Mouse (Mus musculus) left cerebral cortex, postnatal 14 days (tissue): Measurements from ENCODE around the gene Atp2b2. TPM values are rescaled to one million over a fixed set of nuclear protein-coding genes. Genes with fewer than 3 reads are reported as not detected.

Experiments
- DNase-seq, 2 experiments: peaks; one replicate each; pipeline ENCODE4 v3.0.0; 2021 to 2022; ENCODE audit warnings: low spot score in 2 of 2, mixed read lengths in 1 of 2
- intact Hi-C: fragments of 180-260 bp; cut with DNase I; formaldehyde crosslinking; loops from one replicate; pipeline ENCODE4 v1.15.1; 2025
- total RNA-seq, 2 experiments: library from RNA; stranded (reverse); gene quantifications; 2 replicates each; pipeline ENCODE4 v1.2.3; 2021

Atp2b2 gene
- total RNA-seq, 2 experiments from 2014 or later, result 603 to 682 TPM

DNA sequence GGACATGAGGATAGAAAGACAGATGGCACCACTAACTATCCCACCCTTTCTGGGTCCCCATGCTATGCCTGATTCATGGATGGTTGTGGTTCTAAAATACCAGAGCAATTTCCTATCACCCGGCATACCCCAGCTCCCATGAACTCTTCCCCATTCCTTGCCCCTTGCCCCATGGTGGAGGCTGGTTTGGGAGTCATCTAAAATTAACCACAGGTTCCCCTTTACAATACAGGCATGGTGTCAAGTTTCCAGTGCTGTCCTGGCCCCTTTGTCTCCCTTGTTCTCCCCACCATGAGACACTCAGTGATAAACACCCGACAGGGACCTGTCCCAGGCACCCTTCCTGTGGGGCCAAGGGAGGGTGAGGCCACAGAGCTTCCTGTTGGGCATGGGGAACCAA, 204.7 kb downstream of the Atp2b2 start:
- intact Hi-C loops, result loop anchor here (10.0 kb wide), 1 partner anchor 237 kb away; no protein-coding TSS in a partner anchor
- DNase-seq, result no peak

DNA sequence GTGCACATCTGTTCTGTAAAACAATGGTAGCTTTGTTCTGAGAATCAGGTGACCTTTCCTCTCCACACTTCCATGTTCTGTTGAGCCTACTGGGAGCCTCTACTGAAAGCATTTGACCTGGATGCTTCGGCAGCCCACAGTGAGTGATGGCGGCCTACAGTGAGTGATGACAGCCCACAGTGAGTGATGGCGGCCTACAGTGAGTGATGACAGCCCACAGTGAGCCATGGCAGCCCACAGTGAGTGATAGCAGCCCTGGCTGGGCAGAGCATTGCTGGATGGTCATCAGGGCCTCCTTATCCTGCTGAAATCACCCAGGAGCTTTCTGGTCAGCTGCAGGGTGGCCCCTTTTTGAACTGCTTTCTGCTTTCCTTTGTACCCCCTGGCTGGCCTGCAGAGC, 205.9 kb downstream of the Atp2b2 start:
- DNase-seq, result no peak
- intact Hi-C loops, result loop anchor here (10.0 kb wide), 1 partner anchor 238 kb away; no protein-coding TSS in a partner anchor

DNA sequence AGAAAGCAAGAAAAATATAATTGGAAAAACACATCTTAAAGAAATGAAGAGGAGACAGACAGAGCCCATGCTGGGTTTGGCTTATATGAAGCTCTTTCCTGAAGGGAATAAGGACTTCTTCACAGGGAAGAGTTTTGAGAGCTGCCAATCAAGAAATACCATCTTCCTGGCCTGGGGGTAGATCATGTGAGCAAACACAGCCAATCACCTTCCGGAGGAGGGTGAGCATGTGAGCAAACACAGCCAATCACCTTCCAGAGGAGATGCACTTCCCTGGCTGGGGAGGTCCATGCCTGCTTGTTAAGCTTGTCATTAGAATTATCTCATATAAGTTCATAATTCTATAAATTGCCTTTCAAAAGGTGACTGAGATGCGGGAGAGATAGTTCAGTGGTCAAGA, 211.9 kb downstream of the Atp2b2 start:
- intact Hi-C loops, result loop anchor here (10.0 kb wide), 1 partner anchor 244 kb away; no protein-coding TSS in a partner anchor
- DNase-seq, result no peak

DNA sequence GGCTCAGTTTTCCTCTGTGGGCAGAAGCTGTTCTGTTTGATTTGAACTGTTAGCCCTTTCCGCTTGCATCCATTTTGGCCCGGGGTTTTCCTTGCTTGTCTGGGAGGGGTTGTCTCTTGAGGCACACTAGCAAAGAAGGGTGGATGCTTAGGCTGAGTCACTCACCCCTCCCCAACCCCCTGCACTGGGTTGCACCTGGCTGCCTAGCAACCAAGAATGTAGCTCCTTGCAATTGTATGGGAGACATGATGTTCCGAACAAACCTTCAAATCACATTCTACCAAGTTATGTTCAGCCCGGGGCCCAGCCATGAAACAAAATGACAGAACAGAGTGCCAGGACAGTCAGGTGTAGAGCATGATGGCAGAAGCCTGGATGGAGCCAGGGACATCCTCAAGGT, 215.1 kb downstream of the Atp2b2 start:
- intact Hi-C loops, result loop anchor here (5.0 kb wide), 1 partner anchor 45 kb away; no protein-coding TSS in a partner anchor
- DNase-seq, result peak; percentile 44 to 47

DNA sequence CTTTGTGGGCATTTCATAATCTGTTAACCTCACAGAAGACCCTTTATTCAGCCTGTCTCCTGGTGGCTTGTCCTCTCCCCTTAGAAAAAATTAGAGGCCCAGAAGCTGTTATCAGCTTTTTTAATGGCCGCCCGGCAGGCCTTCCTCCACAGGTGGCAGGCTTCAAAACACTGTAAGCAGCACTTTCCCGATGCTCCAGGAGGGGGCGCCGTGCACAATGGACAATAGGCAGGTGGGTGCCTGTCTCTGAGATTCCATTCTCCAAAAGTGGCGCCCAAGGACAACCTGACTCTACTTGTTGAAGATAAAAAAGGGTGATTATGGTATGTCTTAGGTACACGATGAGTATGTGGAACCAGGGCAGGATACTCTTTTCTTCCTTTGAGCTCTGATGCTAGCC, 220.0 kb downstream of the Atp2b2 start:
- intact Hi-C loops, result loop anchor here (5.0 kb wide), 1 partner anchor 35 kb away; no protein-coding TSS in a partner anchor
- peak; percentile 70 to 74 for DNase-seq

DNA sequence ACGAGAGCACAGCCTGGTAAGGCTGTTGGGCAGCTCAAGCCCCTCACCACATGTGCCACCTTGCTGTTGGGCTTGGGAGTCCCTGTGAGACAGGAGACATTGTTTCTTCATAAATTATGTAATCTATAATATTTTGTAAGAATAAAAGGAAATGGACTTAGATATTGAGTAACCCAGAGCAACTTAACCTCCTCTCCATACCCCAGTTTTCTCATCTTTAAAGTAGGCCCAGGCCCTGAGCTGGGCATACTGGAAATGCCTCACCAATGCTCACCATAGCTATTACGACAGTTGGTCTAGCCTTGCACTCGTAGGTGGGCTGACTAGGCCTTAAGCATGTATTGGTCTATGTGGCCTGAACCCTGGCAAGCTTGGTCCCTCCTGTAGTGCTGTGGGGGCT, 225.7 kb downstream of the Atp2b2 start:
- no peak for DNase-seq
- intact Hi-C loops, result no loop called here

DNA sequence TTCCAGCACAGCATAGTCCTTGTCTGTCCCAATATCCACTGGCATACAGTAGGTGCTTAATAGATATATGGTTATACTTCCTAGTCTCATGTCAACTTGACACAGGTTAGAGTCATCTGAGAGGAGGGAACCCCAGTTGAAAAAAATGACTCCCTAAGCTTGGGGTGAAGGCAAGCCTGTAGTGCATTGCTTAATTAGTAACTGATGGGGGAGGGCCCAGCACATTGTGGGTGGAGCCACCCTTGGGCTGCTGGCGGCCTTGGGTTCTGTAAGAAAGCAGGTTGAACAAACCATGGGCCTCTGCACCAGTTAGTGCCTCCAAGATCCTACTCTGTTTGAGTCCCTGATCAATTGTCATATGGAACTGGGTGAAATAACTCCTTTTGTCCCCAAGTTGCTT, 231.0 kb downstream of the Atp2b2 start:
- DNase-seq, result no peak

DNA sequence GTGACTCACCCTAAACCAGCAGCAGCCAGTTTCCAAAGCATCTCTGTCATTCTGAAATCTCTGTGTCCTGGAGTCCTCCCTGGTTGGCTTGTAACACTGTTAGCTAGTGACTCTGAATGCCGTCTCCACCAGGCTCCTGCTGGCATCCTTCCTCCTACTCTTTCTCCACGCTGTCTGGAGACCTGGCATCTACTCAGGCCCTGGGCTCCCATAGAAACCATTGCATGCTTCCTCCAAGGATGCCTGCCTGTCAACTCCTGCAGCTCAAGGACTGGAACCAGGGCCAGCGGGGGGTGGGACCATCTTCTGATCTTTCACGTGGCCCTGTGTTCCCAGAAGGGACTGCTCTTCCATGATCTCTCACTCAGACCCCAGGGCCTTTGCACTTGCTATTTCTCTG, 231.7 kb downstream of the Atp2b2 start:
- peak; percentile 59 to 79 for DNase-seq
- intact Hi-C loops, result no loop called here

More for the DNA sequence above, 231.0 kb downstream of the Atp2b2 start:
- intact Hi-C loops, result no loop called here

DNA sequence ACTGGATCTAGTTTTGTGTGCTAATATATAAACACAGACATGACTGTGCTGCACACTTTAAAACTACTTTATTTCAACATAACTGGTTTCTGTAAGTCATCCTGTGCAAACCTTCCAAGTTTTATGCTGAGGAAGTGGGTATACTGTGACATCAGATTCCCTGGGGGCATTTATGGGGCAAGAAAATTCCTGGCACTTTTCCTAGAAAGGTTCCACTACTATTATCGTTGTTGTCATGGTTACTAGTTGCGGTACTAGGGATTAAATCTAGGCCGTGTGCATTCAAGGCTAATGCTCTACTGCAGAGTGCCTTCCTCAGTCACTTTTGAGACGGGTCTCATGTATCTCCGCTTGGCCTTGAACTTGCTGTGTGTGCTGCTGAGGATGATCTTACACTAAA, 236.2 kb downstream of the Atp2b2 start:
- intact Hi-C loops, result no loop called here
- no peak for DNase-seq

DNA sequence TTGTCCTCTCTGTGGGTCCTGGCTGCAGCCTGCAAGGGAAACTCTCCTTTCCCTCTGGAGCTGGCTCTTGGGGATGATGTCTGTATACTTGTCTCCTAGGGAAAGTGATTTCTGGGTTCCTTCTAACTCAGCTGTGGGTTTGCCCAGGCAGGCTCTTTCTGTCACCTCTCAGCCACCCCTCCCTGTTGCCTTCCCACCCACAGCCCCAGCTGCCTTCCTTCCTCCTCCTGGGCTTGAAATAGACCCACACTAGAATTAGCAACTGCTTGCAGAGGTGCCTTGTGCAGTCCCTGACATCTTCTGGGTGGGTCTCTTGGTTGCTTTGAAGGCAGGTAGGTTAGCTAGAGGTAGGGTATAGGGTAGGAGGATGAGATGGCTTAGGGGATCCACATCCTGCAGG, 241.2 kb downstream of the Atp2b2 start:
- intact Hi-C loops, result no loop called here

DNA sequence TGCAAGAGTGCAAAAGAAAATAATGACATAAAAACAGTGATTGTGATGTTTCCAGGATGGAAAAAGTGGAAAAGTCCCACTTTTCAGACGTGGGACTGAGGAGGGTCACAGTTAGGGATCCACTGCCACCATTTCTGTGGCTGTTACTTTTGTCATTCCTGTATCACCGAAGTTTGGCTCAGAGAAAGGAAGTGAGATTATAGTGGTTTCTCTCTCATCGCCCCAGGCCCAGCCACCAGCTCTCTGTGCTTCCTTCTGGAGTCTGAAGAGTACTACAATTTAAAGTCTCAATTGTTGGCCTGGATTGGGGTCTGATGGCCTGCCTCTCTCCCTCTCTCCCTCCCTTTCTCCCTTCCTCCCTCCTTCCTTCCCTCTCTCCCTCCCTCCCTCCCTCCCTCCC, 242.5 kb downstream of the Atp2b2 start:
- DNase-seq, result no peak
- intact Hi-C loops, result no loop called here

More for the DNA sequence above, 241.2 kb downstream of the Atp2b2 start:
- DNase-seq, result peak; percentile 75 to 77

DNA sequence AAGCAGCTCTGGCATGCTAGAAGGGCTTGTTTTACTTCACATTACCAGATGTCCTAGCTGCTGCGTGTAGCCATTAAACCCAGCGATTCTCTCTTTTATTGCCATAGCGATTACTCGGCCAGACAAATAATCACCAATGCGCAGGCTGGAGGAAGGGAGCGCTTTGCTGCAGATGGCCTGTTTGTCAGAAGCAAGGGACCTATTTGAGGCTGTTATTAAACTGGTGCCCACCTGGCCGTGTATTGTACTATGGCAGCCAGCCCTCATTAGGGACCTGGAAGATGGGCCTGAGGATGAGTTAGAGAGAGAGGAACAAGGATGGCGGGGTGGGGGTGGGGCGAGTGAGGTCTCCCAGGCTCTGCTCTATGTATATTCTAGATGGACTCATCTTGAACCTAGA, 243.1 kb downstream of the Atp2b2 start:
- intact Hi-C loops, result no loop called here
- DNase-seq, result no peak

DNA sequence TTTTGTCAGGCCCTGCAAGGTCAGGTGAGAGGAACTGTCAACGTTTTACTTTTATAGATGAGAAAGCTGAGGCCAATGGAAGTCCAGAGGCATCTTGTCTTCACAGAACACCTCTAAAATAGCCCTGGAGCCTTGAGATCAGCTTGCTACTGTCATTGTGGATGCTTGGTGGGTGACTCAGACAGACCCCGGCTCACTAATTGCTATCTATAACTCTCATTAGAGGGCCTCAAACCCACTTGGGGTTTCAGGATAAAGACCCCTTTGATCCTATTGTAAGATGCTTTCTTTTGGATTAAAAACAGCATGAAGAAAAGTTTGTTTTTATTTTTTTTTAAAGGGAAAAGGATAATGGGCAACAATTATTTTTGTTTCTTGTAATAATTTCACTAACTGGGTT, 243.5 kb downstream of the Atp2b2 start:
- DNase-seq, result no peak
- intact Hi-C loops, result no loop called here

DNA sequence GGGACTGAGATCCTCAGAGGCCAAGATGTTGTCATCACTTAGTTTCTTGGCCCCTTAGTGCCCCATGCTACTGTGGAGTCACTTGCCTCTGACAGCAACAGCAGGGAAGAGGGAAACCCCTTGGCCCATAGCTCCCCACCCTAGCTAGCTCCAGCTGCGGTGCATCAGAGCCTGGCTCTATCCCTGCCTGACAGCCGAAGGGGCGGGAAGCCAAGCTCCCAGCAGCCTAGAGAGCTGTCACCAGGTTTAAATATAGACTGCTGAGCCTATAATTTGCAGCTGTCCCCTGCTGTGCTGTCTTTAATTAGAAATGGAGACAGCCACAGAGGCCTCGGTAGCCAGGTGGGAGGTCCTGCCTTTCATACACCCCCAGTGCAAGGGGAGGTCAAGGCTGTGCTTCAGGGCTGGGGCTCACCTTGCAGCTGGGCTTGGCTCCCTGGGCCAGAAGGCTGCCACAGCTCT, 247.1 kb downstream of the Atp2b2 start:
- intact Hi-C loops, result no loop called here
- DNase-seq, result peak; percentile 58 to 68

DNA sequence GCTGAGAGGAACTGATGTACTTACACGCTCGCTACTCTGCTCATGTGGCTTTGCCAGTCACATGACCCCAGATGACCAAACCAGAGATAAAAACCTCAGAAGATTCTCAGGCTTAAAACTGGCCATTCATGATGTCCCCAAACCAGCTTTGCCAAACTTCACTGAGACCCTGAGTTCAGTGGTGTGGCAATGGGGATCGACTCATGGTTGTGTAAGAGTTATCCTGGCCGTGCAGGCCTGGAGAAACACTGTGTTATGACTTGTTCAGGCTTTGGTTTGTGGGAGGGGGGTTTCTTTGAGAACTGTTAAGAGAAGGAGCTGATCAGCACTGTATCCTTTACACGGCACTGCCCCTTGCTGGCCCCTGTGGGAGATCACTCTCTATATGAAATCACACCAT, 250.0 kb downstream of the Atp2b2 start:
- no peak for DNase-seq
- intact Hi-C loops, result no loop called here

DNA sequence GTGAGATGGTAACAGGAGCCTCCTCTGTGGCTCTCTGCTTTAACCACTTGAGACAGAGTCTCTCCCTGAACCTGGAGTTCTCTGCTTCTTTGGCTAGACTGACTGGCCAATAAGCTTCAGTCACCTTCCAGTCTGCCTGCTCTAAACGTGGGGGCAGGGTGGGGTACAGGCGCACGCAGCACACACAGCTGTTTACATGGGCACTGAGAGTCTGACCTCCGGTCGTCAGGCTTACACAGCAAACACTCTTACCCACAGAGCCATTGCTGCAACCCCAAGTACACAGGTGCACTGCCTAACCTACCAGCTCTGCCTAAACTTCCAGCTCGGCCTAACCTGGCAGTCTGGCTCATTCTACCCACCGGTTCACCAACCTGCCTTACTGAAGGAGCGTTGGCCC, 251.4 kb downstream of the Atp2b2 start:
- intact Hi-C loops, result no loop called here
- DNase-seq, result no peak

DNA sequence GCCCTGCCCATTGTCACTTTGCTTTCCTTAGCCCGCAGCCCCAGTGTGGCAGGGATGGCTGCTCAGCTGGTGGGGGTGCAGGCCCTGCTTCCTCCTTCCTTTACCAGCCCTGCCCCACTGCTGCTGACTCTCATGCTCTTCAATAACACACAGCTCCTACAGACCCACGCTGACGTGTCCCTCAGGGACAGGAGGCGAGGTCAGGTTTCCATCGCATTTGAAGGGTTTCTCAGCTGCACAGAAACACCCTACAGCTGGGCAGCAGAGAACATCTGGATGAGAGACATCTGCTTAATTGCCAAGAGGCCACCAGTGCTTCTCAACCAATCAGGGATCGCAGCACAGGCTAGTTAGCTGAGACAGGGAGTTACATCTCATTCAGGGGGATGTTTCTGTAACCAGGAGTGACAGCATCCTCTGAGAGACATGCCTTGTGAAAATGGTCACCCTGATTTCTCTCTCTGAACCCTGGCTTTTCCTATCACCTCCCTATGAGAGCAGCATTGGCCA, 254.9 kb downstream of the Atp2b2 start:
- intact Hi-C loops, result no loop called here
- no peak for DNase-seq

DNA sequence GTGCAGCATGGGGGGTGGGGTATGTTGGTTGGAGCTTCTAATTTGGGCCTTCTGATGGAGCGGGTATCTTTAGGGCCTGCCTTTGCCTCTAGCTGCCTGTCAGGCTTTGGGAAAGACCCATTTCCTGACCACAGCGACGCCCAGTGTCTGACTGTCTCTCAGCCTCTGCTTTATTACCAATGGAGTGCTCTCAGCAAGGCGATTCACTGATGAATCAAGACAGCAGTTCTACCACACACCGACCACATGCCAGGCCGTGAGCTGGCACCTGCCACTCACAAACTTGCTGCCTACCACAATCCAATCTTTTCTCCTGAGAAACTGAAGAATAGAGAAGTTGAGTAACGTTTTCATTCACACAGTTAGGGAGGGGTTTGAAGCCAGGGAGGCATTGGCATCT, 256.8 kb downstream of the Atp2b2 start:
- DNase-seq, result no peak
- intact Hi-C loops, result no loop called here

DNA sequence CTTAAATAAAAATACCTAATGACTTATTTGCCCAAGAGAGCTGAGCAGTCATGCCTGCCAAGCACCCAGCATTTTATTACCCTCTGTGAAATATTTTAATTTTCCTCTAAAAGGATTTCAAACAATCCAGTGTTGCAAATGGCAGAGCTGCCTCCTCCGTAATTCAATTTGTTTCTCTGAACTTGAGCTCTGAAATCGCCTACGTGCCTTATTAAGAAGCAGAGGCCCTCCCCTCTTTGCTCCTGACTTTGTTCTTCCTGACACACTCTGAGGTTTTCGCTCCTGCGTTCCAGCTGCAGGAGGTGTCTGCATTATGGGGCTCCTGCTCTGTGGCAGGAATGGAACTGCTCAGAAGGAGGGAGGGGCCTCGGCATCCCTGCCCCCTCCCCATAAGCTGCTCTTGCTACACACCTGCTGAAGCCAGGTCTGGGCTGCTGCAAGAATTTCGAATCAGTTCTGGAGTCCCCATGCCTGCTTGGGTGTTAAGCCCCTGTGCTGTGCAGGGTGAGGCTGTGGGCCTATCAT, 264.1 kb downstream of the Atp2b2 start:
- DNase-seq, result no peak

DNA sequence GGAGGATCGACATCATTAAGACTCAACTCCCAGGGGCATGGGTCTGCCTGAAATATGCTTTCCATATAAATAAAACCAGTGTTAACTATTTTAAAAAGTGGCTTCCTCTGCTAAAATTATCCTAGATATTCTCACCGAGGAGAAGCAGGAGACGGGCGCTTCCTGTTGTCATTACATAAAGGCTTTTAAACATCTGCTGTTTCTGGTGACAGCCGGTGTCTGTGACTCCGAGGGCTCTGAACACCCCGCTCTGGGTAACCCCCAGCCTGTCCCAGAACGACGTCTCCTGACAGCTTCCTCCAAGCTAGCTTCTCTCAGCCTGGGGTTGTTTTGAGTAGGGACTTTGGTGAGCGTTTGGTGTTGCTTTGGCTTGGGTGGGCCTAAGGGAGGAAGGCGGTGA, 273.6 kb downstream of the Atp2b2 start:
- peak in 1 of 2 experiments; percentile 44 for DNase-seq
- intact Hi-C loops, result no loop called here

More for the DNA sequence above, 264.1 kb downstream of the Atp2b2 start:
- intact Hi-C loops, result no loop called here

DNA sequence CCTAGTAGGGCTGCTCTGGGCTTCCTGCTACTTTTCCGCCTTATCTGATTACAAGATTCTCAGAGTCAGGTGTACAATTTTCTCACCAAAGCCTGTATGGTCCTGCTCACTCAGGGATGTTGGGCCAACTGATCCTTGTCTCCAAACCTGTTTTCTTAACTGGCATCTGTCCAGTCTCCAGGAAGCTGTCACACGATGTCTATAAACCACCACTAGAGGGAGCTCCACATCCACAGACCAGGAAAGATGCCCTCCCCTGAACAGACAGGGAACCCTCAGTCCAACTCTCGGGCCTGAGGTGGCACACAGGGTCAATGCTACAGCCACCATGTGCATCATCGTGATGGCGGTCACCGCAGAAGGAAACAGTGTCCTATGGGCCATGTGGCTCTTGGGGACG, 280.8 kb downstream of the Atp2b2 start:
- intact Hi-C loops, result loop anchor here (2.0 kb wide), 1 partner anchor 309 kb away; no protein-coding TSS in a partner anchor
- DNase-seq, result peak; percentile 64 to 69
